Mouse (Mus musculus) gastrocnemius, postnatal 14 days (tissue): ENCODE data around the gene Ldlr. TPM values are rescaled to one million over a fixed set of nuclear protein-coding genes. Genes with fewer than 3 reads are reported as not detected.
"Not testable (repeated sequence)": the region's sequence is repeated elsewhere in the genome, so short reads cannot be mapped to it uniquely, and the experiment has no call there.

Source experiments
- DNase-seq: peaks from one replicate; pipeline ENCODE4 v3.0.0; 2021; ENCODE audit warnings: mixed read lengths
- intact Hi-C: fragments of 180-260 bp; cut with DNase I; formaldehyde crosslinking; loops from one replicate; pipeline ENCODE4 v1.15.1; 2025; ENCODE audit warnings: low total_unique reads
- total RNA-seq, 2 experiments: library from RNA; stranded (reverse); gene quantifications; 2 replicates each; pipeline ENCODE4 v1.2.3; 2021

The Ldlr gene
- total RNA-seq, 2 experiments from 2014 or later: 4.5 to 9.5 TPM

DNA sequence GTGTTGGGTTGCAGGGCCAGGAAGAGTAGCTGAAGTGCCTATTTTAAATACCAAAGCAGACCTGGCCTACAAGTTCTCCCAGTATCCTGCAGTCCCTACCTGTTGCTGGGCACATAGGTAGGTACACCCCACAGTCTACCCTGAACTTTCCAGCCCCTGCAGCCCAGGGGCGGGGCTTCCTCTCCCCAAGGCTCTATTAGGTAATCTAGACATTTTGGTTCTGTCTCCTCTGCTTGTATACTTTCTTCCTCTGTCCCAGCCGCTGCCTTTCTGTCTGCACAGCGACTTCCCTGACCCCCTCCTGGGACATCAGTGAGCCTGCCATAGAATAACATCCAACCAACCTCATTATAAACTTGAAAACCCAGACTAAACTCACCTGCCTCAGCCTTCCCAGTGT lies 27.1 kb downstream of the Ldlr start:
- no peak for DNase-seq
- intact Hi-C loops: no loop called here

DNA sequence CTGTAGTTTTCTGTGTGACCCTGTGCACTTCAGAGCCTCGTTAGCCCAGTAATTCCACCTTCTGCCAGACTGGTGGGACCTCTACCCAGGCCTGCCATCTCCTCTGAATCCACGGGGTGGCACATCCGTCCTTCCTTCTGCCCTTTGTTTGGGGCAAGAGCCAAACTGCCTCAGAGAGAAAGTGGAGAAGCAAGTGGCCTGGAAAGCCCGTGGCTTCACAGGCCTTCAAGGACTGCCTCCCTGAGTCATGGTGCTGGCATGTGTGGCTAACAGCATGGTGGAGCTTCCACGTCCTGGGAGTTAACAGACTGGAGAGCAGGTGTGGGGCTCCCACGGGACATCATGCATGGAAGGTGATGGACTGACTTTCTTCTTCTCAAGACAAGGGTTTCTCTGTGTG lies 28.1 kb downstream of the Ldlr start:
- DNase-seq: peak; percentile 70
- intact Hi-C loops: no loop called here

DNA sequence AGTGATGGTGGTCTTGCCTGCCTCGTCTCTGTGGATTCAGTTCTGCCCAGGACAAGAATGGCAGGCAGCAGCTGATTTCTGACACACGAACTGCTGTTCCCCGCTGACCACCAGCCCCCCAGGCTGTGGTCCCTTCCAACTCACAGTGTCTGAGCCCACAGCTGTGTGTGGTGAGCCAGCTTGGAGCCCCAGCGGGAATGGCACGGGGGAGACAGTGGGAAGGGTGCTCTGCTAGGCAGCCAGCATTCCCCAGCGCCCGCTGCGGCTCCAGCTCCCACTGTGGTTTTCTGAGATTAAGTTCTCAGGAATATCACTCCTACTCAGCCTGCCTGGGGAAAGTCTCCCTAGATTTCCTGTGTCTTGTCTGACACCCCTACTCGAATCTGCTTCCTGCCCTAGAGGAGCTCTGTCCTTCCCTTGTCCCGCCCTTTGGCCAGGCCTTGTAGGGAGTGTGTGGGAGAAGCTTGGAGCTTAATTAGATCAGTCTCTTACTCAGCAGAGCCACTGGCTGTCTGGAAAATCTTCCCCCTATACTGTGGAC lies 29.0 kb downstream of the Ldlr start:
- intact Hi-C loops: no loop called here
- peak; percentile 63 for DNase-seq

DNA sequence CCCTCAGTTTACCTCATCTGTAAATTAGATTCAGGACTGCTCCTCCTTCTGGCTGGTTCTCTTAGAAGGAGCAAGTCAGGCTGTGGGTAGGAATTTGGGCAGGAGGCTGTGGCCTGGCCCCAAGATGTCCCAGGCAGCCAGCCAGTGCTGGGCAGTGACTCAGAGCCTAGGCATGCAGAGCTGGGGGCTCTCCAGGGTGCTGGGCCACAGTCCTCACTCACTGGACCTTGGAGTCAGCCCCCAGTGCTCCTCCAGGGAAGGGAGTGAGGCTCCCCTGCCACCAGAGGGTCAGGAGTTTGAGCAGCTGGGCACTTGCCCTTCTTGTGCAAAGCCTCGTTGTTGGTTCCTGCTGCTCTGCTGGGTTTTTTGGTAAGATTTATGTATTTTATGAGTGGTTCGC lies 30.7 kb downstream of the Ldlr start:
- DNase-seq: peak; percentile 87
- intact Hi-C loops: no loop called here

DNA sequence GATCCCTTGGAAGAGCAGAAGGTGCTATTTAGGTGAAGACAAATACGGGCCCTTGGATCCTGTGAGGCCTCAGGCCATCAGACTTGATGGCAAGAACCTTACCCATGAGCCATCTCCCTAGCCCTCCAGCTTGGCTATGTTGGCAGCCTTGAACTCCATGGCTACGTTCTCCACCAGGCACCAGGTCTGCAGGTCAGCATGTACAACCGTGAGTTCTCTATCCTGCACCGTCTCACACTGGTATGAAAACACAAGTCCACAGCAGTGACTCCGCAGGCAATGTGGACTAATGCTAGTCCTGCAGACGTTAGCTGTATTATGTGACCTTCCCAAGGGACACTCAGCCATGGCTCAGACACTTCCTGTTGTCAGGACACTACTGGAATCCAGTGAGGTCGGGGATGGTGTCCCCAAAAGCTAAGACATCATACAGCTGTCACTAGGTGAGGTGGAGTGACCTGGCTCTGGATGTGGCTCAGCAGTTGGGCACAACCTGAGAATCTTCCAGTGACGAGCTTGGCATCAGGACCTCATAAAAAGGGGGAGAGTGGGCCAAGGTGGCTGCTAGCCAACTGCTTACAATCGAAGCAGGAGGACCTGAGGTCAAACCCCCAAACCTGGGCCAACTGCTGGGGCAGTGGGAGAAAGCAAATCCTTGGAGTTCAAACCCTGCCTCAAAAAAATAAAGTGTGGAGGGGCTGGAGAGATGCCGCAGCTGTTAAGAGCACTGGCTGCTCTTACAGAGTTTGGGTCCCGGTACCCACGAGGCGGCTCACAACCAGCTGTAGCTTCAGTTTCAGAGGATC lies 31.4 kb downstream of the Ldlr start:
- DNase-seq: peak; percentile 38
- intact Hi-C loops: no loop called here

DNA sequence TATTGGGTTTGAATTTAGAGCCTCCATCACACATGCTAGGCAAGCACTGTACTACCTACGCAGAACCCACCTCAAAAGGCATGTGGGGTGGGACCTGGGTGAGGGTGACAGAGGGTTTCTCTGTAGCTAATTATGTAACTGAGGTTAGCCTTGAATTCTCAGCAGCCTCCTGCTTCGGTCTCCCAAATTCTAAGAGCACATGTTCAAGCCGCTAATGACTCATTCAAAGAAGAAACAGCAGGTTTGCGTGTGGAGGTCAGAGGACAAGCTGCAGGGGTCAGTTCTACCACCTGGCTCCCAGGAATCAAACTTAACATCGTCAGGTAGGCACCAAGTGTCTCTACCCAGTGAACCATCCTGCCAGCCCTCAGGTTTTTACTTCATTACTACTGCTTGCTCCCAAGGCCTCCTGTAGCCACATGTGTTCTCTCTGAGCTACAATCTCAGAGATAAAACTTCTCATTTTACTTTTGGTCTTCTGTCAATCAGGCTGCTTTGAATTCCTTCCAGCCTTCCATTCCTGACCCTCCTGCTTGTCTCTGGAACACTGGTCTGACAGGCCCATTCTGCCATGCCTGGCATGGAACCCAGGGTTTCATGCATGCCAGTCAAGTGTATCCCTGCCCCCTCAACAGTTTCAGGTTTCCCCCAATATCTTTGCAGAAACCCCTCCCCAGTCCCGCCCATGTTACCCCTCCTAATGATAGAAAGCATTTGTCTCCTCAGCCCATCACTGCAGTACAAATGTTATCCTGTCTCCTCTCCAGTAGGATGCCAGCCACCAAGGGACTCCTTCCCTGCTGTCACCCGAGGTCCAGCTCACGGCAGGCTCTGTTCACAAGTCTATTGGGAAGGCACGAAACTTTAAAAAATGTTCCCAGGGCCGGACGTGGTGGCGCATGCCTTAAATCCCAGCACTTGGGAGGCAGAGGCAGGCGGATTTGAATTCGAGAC lies 35.6 kb downstream of the Ldlr start:
- DNase-seq: no peak
- intact Hi-C loops: no loop called here

DNA sequence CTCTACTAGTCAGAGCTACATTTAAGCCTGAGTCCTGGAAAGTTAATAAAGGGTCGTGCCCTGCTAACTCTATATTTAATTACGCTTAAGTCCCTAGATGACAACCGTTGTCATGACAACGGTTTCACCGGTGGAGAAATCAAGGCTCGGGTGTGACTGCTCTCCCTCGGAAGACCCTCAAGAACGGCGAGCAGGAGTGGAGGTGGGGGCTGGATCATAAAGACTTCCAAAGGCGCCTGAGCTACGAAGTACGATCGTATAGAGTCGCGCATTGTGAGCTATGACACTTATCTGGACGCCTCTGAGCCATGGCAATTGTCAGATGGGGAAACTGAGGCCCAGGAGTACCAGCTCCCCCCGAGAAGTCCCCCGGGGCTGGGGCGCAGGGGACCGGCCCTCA lies 36.4 kb downstream of the Ldlr start:
- no peak for DNase-seq
- intact Hi-C loops: no loop called here

DNA sequence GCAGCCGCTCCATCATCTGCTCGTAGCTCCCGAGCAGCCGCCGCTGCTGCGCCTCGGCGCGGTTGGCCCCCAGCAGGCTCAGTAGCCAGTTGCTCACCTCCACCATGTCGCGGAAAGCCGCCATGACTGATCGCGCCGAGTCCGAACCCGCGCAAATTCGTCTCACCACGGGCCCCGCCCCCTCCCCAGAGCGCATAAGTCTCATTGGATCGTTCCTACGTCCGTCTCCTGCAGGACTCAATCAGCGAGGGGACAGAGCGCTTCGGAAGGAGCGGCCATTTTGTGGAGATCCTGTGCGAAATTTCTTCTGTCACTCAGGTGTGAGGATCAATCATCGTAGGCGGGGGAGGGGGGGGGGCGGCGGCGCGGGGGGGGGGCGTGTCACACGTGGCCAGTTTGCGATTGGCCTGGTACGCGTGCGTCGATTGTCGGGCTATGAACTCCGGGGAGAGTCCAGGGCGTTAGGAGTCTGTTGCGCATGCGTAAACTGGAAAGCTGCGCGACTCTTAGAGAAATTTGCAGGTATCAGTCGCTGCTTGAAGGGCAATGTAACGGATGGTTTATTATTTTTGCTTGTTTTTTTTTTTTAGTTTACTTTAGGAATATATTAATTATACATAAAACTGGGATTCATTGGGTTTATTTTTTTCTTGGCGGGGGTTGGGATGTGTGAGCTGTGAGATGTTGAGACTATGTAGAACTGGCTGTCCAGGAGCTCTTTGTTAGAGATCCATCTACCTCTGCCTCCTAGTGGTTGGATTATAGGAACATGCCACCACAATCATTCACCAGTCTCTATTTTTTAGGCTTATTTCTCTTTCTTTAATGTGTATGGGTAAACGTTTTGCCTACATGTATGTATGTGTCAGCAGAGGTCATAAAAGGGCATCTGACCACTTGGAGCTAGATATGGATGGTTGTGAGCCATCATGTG lies 37.1 kb downstream of the Ldlr start, which contains the start of gene Spc24:
Gene Spc24 (minus strand): TSS at position 149 of the 934 bp plus-strand sequence.
- peak; percentile 90 for DNase-seq
- intact Hi-C loops: no loop called here

DNA sequence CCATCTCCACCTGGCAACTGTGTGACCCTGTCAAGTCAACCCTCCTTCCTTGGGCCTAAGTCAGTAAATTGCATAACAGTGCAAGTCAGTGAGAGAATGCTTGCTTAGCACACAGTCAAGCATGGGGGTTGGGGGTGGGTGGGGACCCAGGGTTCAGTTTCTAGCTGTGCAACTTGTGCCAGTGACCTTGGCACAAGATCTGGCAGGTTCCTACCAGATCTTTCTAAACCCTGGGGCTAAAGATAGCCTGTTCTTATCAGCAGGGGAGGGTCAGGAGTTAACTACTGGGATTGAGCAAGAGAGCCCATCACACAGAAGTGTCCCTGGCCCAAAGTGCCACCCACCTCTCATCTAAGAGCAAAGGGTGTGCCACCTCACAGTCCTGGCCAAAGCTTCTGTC lies 38.9 kb downstream of the Ldlr start:
- DNase-seq: no peak
- intact Hi-C loops: no loop called here

DNA sequence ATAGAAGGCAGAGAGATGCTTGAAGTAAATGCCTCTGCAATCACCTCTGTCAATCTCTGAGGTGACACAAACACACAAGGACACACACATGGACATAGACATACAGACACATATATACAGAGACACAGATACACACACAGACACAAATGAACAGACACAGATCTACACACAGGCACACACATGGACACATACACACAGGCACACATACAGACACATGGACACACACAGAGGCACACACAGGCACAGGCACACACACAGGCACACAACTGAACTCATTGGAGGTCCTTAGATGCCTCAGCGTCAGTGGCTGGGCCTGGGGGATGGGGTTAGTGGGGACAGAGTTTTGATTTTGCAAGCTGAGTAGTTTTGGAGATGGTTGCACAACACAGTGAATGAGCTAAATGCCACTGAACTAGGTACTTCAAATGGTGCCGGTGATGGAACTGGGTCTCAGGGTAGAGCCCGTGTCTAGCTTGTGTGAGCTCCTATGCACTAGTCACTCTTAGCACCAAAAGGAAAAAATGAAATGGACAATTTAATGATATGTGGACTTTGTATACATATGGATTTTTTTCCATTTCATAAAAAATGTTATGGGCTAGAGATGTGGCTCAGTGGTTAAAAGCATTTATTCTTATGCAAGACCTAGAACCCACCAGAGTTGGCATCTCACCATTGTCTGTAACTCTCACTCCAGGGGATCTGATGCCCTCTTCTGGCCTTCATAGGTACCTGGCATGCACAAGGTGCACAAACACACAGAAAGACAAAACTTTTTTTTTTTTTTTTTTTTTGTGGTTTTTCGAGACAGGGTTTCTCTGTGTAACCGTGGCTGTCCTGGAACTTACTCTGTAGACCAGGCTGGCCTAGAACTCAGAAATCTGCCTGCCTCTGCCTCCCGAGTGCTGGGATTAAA lies 41.1 kb downstream of the Ldlr start:
- DNase-seq: no peak
- intact Hi-C loops: no loop called here

DNA sequence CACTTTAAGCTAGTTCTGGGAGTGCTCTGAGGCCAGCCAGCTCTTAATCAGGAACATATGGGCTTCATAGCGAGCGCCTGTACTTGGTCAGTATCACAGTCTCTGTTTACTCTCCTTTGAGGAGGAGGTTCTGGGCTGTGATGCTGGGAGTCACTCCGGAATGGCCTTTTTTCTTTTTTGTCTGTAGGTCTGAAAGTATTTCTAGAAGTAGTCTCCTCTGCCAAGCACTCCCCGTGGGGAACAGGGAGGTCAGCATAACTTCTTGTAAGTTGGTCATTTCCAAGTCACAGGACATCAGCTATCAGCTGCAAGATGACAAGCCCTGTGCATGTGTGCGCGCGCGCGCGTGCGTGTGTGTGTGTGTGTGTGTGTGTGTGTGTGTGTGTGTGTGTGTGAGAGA lies 44.6 kb downstream of the Ldlr start:
- intact Hi-C loops: no loop called here
- DNase-seq: peak; percentile 71

DNA sequence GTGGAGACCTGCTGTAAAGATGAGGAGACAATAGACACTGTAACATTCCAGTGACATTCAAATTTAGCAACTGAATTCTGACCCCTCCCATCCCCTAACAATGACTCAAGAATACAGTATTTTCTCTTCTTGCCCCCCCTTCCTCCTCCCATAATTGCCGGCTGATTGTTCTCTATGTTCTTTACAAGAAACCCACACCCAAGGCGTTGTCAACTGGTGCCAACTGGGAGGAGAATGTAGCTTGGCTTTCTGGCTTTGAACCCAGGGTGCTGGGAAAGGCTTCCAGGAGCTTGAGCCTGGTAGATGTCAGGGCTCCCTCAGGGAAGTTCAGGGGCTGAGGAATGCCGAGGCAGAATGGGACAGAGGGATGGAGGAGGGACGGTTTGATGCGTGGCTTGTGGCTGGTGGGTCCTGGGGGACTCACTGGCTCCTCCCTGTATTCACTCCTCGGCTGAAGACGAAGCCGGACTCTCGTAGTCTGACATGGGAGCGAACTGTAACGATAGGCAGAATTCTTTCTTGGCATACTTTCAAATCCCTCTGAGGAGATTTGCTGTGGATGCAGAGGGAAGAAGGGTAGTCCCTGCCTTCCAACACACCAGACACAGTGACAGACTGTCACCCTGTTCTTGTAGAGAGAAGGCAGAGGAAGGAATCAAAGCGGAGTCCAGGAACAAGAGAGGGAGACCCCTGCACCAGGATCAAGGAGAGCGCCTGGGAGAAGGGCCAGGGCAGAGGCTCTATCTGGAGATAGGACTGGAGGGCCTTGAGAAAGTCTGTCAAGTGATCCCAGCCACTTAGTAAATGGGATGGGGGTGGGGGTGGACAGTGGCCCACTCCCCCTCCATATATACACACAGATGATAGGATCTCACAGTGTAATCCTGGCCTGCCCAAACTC lies 45.5 kb downstream of the Ldlr start:
- intact Hi-C loops: no loop called here
- DNase-seq: peak; percentile 42

DNA sequence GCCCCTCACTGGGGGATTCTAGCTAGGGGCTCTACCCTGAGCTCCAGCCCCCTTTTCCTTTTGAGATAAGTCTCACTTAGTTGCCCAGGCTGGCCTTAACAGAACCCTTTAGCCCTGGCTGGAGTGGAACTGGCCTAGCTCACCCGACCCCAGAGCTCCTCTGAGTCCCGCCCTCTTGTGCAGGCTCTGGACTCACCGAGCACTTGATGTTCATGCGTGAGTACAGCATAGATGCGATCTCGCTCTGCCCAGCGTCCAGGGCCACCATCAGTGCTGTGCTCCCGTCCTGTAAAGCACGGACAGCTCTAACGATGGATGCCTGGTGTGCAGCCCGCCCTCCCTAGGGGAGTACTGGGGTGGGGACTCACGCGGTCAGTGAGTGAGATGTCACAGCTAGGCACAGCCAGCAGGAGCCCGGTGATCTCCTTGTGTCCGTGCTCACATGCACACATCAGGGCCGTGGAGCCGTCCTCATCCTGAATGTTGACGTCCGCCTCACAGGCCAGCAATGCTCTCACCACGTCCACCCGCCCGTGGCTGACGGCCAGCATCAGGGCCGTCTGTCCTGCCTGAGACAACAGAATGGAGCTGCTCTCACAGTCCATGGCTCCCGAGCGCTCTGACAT lies 46.4 kb downstream of the Ldlr start:
- DNase-seq: peak; percentile 46
- intact Hi-C loops: no loop called here

DNA sequence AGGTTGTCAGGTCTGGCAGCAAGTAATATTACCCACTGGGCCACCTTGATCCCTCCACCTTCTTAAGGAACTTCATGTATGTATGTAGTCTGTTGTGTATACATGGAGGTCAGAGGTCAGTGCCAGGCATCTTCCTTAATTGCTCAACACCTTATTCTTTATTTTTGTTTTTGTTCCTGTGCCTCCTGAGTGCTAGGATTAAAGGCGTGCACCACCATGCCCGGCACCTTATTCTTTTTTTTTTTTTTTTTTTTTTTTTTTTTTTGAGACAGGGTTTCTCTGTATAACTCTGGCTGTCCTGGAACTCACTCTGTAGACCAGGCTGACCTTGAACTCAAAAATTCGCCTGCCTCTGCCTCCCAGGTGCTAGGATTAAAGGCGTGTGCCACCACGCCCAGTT lies 50.1 kb downstream of the Ldlr start:
- intact Hi-C loops: not testable (repeated sequence)

DNA sequence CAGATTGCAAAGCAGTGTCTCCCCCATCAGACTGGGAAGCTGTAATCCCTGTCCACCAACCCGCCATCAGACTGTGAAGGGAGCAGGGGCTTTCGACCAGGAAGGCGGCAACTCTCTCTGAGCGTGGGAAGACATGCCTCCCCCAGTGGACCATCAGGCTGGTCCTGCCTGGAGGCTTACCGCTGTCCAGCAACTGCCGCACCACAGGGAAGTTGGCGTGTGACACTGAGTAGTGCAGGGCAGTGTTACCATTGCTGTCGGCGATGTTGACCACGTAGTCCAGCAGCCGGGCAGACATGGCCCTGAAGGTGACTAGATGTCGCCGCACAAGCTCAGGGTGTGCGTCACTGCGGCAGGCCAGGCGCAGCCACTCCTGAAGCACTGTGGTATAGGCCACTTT lies 51.1 kb downstream of the Ldlr start:
- intact Hi-C loops: no loop called here
- DNase-seq: no peak

More for the DNA sequence above, 50.1 kb downstream of the Ldlr start:
- DNase-seq: not testable (repeated sequence)

DNA sequence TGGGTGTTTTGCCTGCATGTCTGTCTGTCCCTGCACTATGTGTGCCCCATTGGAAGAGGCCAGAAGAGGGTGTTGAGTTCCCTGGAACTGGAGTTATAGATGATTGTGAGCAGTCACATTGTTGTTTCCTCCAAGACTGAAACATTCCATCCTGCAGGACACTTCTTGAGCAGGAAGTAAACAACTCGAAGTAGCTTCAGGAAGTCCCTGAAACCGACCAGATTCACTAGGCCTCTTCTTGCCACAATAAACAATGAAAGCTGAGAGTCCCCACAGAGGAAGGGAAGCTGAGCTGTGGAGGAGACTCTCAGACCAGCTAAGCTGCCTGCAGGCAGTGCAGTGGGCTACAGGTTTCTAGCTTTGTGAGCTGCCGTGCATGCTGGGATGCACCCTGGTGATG lies 54.4 kb downstream of the Ldlr start:
- no peak for DNase-seq
- intact Hi-C loops: no loop called here
